Mouse (Mus musculus) kidney, embryonic 15.5 days (tissue): Measurements from ENCODE around the gene Wdr95. TPM values are rescaled to one million over a fixed set of nuclear protein-coding genes. Genes with fewer than 3 reads are reported as not detected.

Experiments used
- ATAC-seq: fragments of 200-750 bp; cut with Nextera tagmentation; replicated peaks from 2 replicates; pipeline ENCODE4 v1.8.0; 2017; ENCODE audit warnings: moderate TSS enrichment; ENCODE audit not compliant: low FRiP score
- H3K27ac ChIP-seq: fragments of 300-500 bp; sonication (generic); 2 replicates; pipeline ENCODE4 v1.5.1; 2015; ENCODE audit warnings: mild to moderate bottlenecking, inconsistent platforms
- H3K27me3 ChIP-seq: fragments of 300-500 bp; sonication (generic); 2 replicates; pipeline ENCODE4 v1.6.1; 2015; ENCODE audit warnings: inconsistent platforms
- H3K36me3 ChIP-seq: fragments of 300-500 bp; sonication (generic); 2 replicates; pipeline ENCODE4 v1.6.1; 2015; ENCODE audit warnings: inconsistent platforms
- H3K4me1 ChIP-seq: fragments of 300-500 bp; sonication (generic); 2 replicates; pipeline ENCODE4 v1.6.1; 2015; ENCODE audit warnings: inconsistent platforms
- H3K4me2 ChIP-seq: fragments of 300-500 bp; sonication (generic); 2 replicates; pipeline ENCODE4 v1.6.1; 2015; ENCODE audit warnings: moderate library complexity, mild to moderate bottlenecking, inconsistent platforms
- H3K4me3 ChIP-seq: fragments of 300-500 bp; sonication (generic); replicated peaks from 2 replicates; pipeline ENCODE4 v1.5.1; 2015; ENCODE audit warnings: mild to moderate bottlenecking, inconsistent platforms
- H3K9ac ChIP-seq: fragments of 300-500 bp; sonication (generic); 2 replicates; pipeline ENCODE4 v1.6.1; 2015; ENCODE audit warnings: mild to moderate bottlenecking, inconsistent platforms
- H3K9me3 ChIP-seq: fragments of 300-500 bp; sonication (generic); replicated peaks from 2 replicates; pipeline ENCODE4 v1.6.1; 2016; ENCODE audit warnings: inconsistent platforms
- WGBS: fragments of 180-500 bp; shearing (Covaris S2); methylation state at CpG from one replicate; pipeline ENCODE4 v1.1.7; 2015; ENCODE audit warnings: mixed read lengths; 5-methylcytosine and 5-hydroxymethylcytosine counted together
- polyA plus RNA-seq: library from polyadenylated mRNA; unstranded; fragments of >200 nt; fragmentation: Nextera tagmentation; extraction: Ambion mirVana; gene quantifications from 2 replicates; pipeline ENCODE4 v1.2.1, GENCODE M21; 2015

Wdr95 gene
- polyA plus RNA-seq, 1 experiment from 2014 or later: not detected

DNA sequence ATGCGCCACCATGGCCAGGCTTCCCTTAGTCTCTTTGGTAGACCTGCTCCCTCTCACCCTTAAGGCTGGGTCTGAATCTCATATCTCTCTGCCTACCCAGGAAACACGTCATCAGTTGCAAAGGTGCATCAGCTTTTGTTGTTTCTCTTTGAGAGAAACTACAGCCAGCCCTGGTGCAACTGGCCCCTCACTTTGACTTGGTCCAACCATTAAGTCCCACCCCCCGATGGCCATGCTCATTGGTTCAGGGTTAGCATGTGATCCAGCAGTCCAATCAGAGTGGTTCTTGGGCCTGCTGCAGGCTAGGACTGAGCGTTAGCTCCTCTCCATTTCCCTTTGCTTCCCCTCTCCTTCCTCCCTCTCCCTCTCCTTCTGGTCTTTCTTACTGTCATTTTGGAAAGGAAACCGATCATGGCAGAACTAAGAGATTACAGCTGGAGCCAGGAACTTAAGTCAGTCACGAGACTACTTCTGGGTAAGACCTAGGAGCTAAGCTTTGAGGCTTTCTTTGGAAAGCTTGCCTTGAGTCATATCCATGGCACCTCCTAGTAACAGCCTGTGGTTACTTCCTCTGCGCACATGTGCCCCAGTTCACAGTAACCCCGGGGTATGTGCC, 112.9 kb downstream of the Wdr95 start:
- Histone ChIP-seq H3K9ac (no peak overlapping the region), H3K9me3 (no peaks in the 10 kb centered on the region), H3K36me3 (no peaks in the 10 kb centered on the region), H3K4me3 (no peak overlapping the region), H3K27me3 (no peaks in the 10 kb centered on the region), H3K4me2 (no peak overlapping the region), H3K27ac (no peak overlapping the region), H3K4me1 (peaks cover 3% of the 10 kb centered on the region; the same call in 1 of the 2 replicates)
- no peak for ATAC-seq
- WGBS: 87% methylated on average over 8 of the region's 8 CpGs

DNA sequence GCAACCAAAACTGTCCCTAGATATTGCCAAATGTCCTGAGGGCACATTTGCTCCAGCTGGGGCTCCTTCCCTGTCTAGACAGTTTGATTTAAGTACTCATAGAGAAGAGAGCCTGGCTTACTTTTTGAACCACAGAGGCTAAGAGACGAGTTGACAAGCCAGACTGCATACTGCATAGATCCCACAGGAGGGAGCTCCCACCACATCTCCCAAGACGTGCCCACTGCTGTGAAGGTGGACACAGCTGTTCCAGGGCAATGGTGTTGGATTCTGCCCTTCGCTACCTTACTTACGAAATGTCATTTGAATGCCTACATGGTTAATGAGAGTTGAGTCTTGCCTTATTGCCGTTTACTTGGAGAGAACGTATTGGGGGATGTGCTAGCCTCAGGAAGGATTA, 113.9 kb downstream of the Wdr95 start:
- H3K27ac ChIP-seq: no peak overlapping the region
- H3K36me3 ChIP-seq: no peaks in the 10 kb centered on the region
- H3K27me3 ChIP-seq: no peaks in the 10 kb centered on the region
- H3K4me3 ChIP-seq: no peak overlapping the region
- H3K4me2 ChIP-seq: no peak overlapping the region
- H3K9me3 ChIP-seq: no peaks in the 10 kb centered on the region
- no peak overlapping the region for H3K9ac ChIP-seq
- peak; percentile 67; the same call in 1 of the 2 replicates for ATAC-seq
- peaks cover 1% of the 10 kb centered on the region; the same call in 1 of the 2 replicates for H3K4me1 ChIP-seq
- WGBS: 45% methylated on average over 6 of the region's 6 CpGs

GRCm38 (mm10) chr5:149642783-149643509, 114.5 kb downstream of the Wdr95 start:
- 73% methylated on average over 11 of the region's 11 CpGs for WGBS
- Histone ChIP-seq H3K36me3 (no peaks in the 10 kb centered on the region), H3K9ac (no peak overlapping the region), H3K27ac (no peak overlapping the region), H3K4me3 (no peak overlapping the region), H3K4me1 (no peaks in the 10 kb centered on the region), H3K4me2 (no peak overlapping the region), H3K27me3 (no peaks in the 10 kb centered on the region), H3K9me3 (no peaks in the 10 kb centered on the region)
- no peak for ATAC-seq

DNA sequence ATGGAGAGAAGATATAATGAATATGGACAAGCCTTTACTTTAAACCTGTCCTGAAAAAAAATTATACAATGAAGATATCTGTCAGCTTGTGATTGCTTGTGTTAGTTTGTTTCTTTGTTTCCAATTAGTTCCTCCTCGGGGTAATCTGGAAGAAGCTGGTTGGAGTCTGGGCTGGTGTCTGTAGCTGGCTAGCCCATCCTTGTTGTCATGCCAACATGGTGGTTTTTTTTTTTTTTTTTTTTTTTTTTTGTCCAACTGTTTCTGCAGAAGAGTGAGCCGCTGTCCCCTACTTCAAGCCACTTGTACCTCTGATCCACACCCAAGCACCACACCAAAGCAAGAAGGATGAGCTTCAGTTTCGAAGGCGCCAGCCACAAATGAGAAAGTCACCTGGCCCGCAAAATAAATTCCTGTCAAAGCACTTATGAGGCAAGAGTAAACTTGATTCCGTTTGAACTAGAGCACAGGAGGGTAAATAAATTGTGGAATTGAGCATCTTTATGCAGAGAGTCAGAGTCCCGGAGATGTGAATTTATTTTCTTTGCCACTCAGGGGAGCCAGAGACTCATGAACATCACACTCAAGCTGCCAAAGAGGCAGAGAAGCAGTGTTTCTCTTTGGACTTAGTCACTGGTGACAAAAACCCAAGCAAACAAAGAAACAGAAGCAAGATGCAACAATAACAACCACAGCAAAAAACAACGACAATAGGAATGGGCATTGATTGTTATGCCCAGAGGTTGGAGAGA, 119.1 kb downstream of the Wdr95 start:
- Histone ChIP-seq H3K36me3 (no peaks in the 10 kb centered on the region), H3K4me2 (no peak overlapping the region), H3K9ac (no peak overlapping the region), H3K4me3 (no peak overlapping the region), H3K4me1 (no peaks in the 10 kb centered on the region), H3K27ac (no peak overlapping the region), H3K9me3 (no peaks in the 10 kb centered on the region), H3K27me3 (no peaks in the 10 kb centered on the region)
- no peak for ATAC-seq
- 60% methylated on average over 8 of the region's 8 CpGs for WGBS

- no peaks in the 10 kb centered on the region for H3K27me3 ChIP-seq
- no peak overlapping the region for H3K4me3 ChIP-seq
- 44% methylated on average over 4 of the region's 4 CpGs for WGBS
- H3K9me3 ChIP-seq: no peaks in the 10 kb centered on the region
- H3K27ac ChIP-seq: no peak overlapping the region
- H3K4me1 ChIP-seq: no peaks in the 10 kb centered on the region
- H3K4me2 ChIP-seq: no peak overlapping the region
- no peak overlapping the region for H3K9ac ChIP-seq
- ATAC-seq: no peak
- H3K36me3 ChIP-seq: no peaks in the 10 kb centered on the region
Measured at GRCm38 (mm10) chr5:149648196-149648595, 119.7 kb downstream of the Wdr95 start.

GRCm38 (mm10) chr5:149648895-149649406, 120.5 kb downstream of the Wdr95 start:
- Histone ChIP-seq H3K9me3 (no peaks in the 10 kb centered on the region), H3K4me1 (no peaks in the 10 kb centered on the region), H3K27me3 (no peaks in the 10 kb centered on the region), H3K4me2 (no peak overlapping the region), H3K9ac (no peak overlapping the region), H3K27ac (no peak overlapping the region), H3K36me3 (no peaks in the 10 kb centered on the region), H3K4me3 (no peak overlapping the region)
- 0 out of 2 replicates have a peak, but pooled peaks have one; percentile 29 for ATAC-seq
- WGBS: 73% methylated on average over 6 of the region's 6 CpGs

- WGBS: 78% methylated on average over 14 of the region's 14 CpGs
- Histone ChIP-seq H3K9ac (no peak overlapping the region), H3K4me1 (no peaks in the 10 kb centered on the region), H3K9me3 (no peaks in the 10 kb centered on the region), H3K27ac (no peak overlapping the region), H3K4me3 (no peak overlapping the region), H3K4me2 (no peak overlapping the region), H3K27me3 (no peaks in the 10 kb centered on the region), H3K36me3 (no peaks in the 10 kb centered on the region)
- no peak for ATAC-seq
Measured at GRCm38 (mm10) chr5:149649499-149650178, 121.2 kb downstream of the Wdr95 start.

GRCm38 (mm10) chr5:149650179-149650553, 121.7 kb downstream of the Wdr95 start:
- no peak overlapping the region for H3K4me2 ChIP-seq
- no peaks in the 10 kb centered on the region for H3K36me3 ChIP-seq
- H3K27me3 ChIP-seq: no peaks in the 10 kb centered on the region
- no peaks in the 10 kb centered on the region for H3K4me1 ChIP-seq
- no peak overlapping the region for H3K27ac ChIP-seq
- no peak overlapping the region for H3K4me3 ChIP-seq
- no peaks in the 10 kb centered on the region for H3K9me3 ChIP-seq
- 53% methylated on average over 4 of the region's 4 CpGs for WGBS
- no peak overlapping the region for H3K9ac ChIP-seq
- ATAC-seq: no peak

DNA sequence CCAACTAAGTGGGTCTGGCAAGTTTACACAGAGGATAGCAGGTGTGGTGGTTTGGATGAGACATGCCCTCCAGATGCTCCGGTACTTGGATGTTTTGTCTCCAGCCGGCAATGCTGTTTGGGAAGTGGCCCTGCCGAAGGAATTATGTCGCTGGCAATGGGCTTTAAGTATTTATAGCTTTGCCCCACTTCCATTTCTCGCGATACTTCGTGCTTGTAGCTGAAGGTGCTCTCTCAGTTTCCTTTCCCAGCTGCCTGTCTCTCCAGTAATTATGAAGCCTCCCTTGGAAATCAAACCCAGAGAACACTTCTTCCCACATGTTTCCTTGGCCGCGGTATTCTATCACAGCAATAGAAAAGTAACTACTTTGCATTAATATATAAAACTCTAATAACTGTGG, 127.2 kb downstream of the Wdr95 start:
- Histone ChIP-seq H3K27ac (no peak overlapping the region), H3K4me1 (no peaks in the 10 kb centered on the region), H3K36me3 (no peaks in the 10 kb centered on the region), H3K9me3 (no peaks in the 10 kb centered on the region), H3K9ac (no peak overlapping the region), H3K4me3 (no peak overlapping the region), H3K27me3 (no peaks in the 10 kb centered on the region), H3K4me2 (no peak overlapping the region)
- 85% methylated on average over 9 of the region's 9 CpGs for WGBS
- no peak for ATAC-seq

GRCm38 (mm10) chr5:149658022-149658421, 129.5 kb downstream of the Wdr95 start:
- Histone ChIP-seq H3K4me3 (no peak overlapping the region), H3K4me1 (no peaks in the 10 kb centered on the region), H3K9ac (no peak overlapping the region), H3K4me2 (no peak overlapping the region), H3K9me3 (no peaks in the 10 kb centered on the region), H3K36me3 (no peaks in the 10 kb centered on the region), H3K27ac (no peak overlapping the region), H3K27me3 (no peaks in the 10 kb centered on the region)
- WGBS: 65% methylated on average over 3 of the region's 3 CpGs
- no peak for ATAC-seq

GRCm38 (mm10) chr5:149658741-149659413, 130.4 kb downstream of the Wdr95 start:
- H3K27me3 ChIP-seq: no peaks in the 10 kb centered on the region
- ATAC-seq: no peak
- no peaks in the 10 kb centered on the region for H3K36me3 ChIP-seq
- no peaks in the 10 kb centered on the region for H3K4me1 ChIP-seq
- H3K4me2 ChIP-seq: no peak overlapping the region
- no peak overlapping the region for H3K9ac ChIP-seq
- no peak overlapping the region for H3K27ac ChIP-seq
- 71% methylated on average over 8 of the region's 9 CpGs for WGBS
- no peak overlapping the region for H3K4me3 ChIP-seq
- no peaks in the 10 kb centered on the region for H3K9me3 ChIP-seq
